Mouse (Mus musculus): ENCODE results near the gene Ces2b. TPM values are rescaled to one million over a fixed set of nuclear protein-coding genes. Genes with fewer than 3 reads are reported as not detected.
"Not testable (repeated sequence)": the region's sequence is repeated elsewhere in the genome, so short reads cannot be mapped to it uniquely, and the experiment has no call there.

Gene Ces2b
- total RNA-seq (2021), result under 1 TPM; 0.46 to 0.47 TPM
- long read RNA-seq, experiment 1, result 0 reads
- long read RNA-seq, experiment 2, partial matches to known transcripts, result 0 of 1 reads
- long read RNA-seq, experiment 2, other reads (novel, unspliced or antisense), result 0 of 1 reads

DNA sequence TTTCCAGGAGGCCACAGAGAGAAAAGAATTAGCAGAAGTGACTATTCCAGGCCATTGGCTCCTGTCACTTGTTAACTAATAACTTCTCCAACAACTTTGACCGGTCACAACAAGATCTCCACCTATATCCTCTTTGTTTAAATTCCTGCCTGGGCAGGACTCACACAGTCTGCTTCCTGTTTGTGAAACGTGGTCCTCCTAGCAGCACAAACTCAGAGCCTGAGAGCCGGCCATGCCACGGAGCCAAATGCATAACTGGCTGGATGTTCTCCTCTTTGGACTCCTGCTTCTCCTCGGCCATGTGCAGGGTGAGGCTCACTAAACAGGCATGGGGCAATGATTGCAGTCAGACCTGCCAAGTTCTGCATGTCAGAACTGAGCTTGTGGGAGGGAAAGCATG is at the start of gene Ces2b:
TSS of gene Ces2b (plus strand) at position 133 of the 400 bp plus-strand sequence.
- DNase-seq (ENCODE audit: low spot score in 2 of 2), result no peak
- intact Hi-C loops (cut with DNase I), result no loop called here

- peak; percentile 5 to 9 for DNase-seq (ENCODE audit: low spot score in 2 of 2)
- intact Hi-C loops (cut with DNase I), result no loop called here
Observed at GRCm38 (mm10) chr8:104787049-104787448, 44.3 kb upstream of the Ces2b start.

- DNase-seq (ENCODE audit: low spot score in 2 of 2), result no peak
- intact Hi-C loops (cut with DNase I), result no loop called here
Observed at GRCm38 (mm10) chr8:104788929-104789328, 42.4 kb upstream of the Ces2b start.

- DNase-seq (ENCODE audit: low spot score in 2 of 2), result peak; percentile 15 to 34
- intact Hi-C loops (cut with DNase I), result no loop called here
Observed at GRCm38 (mm10) chr8:104789886-104790680, 41.3 kb upstream of the Ces2b start.

DNA sequence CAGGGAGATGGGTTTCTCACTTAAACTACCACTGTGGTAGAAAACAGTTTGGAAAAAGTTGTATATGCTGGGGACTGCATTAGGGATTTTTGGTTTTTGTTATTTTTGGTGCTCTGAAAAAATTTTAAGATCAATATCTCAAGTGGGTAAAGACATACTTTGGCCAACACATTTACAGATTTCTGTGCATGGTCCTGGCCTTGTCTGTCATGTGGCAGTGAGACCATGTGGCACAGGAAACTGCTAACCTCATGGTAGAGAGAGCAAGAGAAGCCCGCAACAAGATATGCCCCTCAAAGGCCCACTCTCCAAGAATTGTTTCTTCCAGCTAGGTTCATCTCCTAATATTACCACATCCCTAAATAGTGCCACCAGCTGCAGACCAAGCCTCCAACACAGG is 32.0 kb upstream of the Ces2b start:
- intact Hi-C loops (cut with DNase I), result no loop called here
- no peak for DNase-seq (ENCODE audit: low spot score in 2 of 2)

DNA sequence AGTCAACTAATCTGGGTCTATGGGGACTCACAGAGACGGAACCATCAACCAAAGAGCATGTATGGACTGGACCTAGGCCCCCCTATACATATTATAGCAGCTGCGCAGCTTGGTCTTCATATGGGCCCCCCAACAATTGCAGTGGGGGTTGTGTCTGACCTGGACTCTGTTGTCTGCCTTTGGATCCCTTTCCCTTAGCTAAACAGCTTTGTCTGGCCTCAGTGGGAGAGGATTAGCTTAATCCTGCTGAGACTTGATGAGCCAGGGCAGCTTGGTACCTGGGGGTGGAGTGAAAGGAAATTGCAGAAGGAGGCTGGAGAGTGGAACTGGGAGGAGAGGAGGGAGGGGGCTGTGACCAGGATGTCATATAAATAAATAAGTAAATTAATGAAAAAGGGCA is 25.2 kb upstream of the Ces2b start:
- intact Hi-C loops (cut with DNase I), result no loop called here
- no peak for DNase-seq (ENCODE audit: low spot score in 2 of 2)

DNA sequence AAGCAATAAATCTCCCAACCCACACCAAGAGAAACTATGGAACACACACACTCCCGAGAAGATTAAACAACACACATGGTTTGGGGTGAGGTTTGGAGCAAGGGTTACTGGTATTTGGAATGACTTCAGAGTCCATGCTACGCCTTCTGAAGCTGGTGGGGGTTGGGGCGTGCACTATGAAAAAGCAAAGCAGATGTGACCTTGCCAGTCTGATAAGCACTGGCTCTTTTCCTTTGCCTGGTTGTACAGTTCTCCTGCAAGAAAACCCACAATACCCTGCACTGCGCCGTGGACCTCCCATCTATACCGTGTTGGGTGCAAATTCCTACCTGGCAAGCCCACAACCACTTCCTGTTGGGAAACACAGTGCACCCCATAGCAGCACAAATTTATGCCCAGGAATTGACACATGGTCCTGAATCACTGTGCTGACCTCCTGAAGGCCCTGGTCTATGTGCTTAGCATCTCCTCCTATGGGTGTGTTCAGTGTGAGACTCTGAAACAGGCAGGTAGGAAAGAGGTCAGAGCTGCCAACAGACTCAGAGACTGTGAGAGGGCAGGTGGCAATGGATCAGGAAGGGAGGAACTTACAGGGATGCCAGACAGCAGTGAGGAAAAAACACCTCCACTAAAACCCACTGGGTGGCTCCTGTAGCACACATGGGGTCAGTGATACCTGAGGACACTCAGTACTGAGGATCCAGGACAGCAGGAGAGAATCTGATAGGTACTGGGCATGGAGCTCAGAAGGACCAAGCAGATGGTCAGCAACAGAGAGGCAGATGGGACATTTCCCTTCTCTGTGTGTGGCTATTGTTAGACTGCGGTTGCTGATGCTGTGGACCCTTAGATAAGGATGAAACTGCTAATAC is 22.6 kb upstream of the Ces2b start:
- intact Hi-C loops (cut with DNase I), result no loop called here
- no peak for DNase-seq (ENCODE audit: low spot score in 2 of 2)

- intact Hi-C loops (cut with DNase I), result no loop called here
- DNase-seq (ENCODE audit: low spot score in 2 of 2), result no peak
Observed at GRCm38 (mm10) chr8:104809436-104809835, 21.9 kb upstream of the Ces2b start.

- intact Hi-C loops (cut with DNase I), result no loop called here
- DNase-seq (ENCODE audit: low spot score in 2 of 2), result no peak
Observed at GRCm38 (mm10) chr8:104826912-104827311, 4.5 kb upstream of the Ces2b start.

GRCm38 (mm10) chr8:104828221-104828620 is 3.2 kb upstream of the Ces2b start:
- DNase-seq (ENCODE audit: low spot score in 2 of 2), result no peak
- intact Hi-C loops (cut with DNase I), result loop anchor here (2.0 kb wide), 1 partner anchor 17 kb away; no protein-coding TSS in a partner anchor

DNA sequence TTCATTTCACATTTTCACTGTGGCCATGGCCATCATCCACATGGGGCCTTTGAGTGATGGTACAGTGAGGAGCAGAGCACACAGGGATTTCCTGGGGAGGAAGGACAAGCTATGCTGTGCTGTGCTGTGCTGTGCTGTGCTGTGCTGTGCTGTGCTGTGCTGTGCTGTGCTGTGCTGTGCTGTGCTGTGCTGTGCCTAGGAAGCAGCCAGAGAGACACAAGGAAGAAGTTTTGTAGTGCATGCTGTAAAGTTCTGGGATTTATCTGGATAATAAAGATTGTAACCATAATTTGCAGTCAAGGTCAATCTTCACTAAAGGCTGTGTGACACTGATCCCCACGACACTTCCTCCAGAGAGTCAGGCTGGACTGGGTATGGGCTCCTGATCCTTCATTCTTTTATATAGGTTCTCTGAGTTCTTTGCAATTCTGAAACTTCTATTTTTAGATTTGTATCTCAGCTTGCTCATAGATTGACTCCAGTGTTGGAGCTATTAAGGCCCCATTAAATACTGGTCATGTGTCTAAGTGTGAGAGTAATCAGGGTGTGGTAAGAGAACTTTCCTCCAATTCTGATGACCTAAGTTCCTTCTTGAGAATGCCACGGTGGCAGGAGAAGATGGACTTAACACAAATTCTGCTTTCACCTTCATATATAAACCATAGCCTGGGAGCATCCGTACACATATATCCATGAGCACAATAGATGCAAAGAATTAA is 10.1 kb downstream of the Ces2b start:
- DNase-seq (ENCODE audit: low spot score in 2 of 2), result no peak
- intact Hi-C loops (cut with DNase I), result no loop called here

DNA sequence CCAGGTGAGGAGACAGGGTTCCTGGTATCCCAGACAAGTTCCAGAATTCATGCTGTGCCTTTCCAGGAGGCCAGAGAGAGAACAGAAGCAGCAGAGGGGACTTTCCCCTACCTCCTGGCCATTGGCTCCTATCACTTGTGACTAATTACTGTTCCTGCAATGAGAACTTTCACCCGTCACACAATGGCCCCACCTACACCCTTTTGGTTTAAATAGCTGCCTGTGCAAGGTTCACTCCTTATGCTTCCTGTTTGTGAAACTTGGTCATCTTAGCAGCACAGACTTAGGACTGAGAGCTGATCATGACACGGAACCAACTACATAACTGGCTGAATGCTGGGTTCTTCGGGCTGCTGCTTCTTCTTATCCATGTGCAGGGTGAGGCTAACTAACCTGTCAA is 15.5 kb downstream of the Ces2b start, which contains the start of gene Ces2c:
TSS of gene Ces2c (plus strand) at position 238 of the 400 bp plus-strand sequence.
- intact Hi-C loops (cut with DNase I), result no loop called here
- DNase-seq (ENCODE audit: low spot score in 2 of 2), result no peak

GRCm38 (mm10) chr8:104847741-104848462 is 16.5 kb downstream of the Ces2b start:
- DNase-seq (ENCODE audit: low spot score in 2 of 2), result no peak
- intact Hi-C loops (cut with DNase I), result no loop called here

DNA sequence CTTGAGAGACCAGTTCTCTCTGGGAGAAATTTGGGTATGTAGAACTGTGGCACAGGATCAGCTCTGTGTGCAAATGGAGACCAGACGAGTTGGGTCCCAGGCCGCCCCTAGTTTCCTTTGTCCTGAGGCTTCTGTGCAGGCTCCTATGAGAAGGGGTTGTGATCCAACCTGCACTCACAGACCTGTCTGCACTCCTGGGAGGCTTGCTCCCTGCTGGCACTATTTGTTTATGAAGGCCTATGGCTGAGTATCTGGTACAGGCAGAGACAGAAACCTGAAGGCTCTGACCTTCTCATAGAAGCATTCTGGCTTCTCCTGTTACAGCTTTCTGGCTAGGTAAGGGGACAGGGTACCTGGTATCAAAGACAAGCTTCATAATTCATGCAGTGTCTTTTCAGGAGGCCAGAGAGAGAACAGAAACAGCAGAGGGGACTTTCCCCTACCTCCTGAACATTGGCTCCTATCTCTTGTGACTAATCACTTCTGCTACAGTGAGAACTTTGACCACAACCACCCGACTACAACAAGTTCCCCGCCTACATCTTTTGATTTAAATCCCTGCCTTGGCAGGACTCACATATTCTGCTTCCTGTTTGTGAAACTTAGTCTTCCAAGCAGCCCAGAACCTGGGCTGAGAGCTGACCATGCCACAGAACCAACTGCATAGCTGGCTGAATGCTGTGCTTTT is 35.6 kb downstream of the Ces2b start:
- DNase-seq (ENCODE audit: low spot score in 2 of 2); intact Hi-C loops (cut with DNase I): not testable (repeated sequence)

- intact Hi-C loops (cut with DNase I), result not testable (repeated sequence)
Observed at GRCm38 (mm10) chr8:104868876-104869275, 37.5 kb downstream of the Ces2b start.

DNA sequence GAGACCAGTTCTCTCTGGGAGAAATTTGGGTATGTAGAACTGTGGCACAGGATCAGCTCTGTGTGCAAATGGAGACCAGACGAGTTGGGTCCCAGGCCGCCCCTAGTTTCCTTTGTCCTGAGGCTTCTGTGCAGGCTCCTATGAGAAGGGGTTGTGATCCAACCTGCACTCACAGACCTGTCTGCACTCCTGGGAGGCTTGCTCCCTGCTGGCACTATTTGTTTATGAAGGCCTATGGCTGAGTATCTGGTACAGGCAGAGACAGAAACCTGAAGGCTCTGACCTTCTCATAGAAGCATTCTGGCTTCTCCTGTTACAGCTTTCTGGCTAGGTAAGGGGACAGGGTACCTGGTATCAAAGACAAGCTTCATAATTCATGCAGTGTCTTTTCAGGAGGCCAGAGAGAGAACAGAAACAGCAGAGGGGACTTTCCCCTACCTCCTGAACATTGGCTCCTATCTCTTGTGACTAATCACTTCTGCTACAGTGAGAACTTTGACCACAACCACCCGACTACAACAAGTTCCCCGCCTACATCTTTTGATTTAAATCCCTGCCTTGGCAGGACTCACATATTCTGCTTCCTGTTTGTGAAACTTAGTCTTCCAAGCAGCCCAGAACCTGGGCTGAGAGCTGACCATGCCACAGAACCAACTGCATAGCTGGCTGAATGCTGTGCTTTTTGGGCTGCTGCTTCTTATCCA is 55.0 kb downstream of the Ces2b start:
- intact Hi-C loops (cut with DNase I); DNase-seq (ENCODE audit: low spot score in 2 of 2): not testable (repeated sequence)

More at GRCm38 (mm10) chr8:104868876-104869275, 37.5 kb downstream of the Ces2b start:
- DNase-seq (ENCODE audit: low spot score in 2 of 2), result not testable (repeated sequence)
